Mouse (Mus musculus) heart, postnatal 14 days (tissue): ENCODE results near the gene Phc1. TPM values are rescaled to one million over a fixed set of nuclear protein-coding genes. Genes with fewer than 3 reads are reported as not detected.
"Not testable (repeated sequence)": the region's sequence is repeated elsewhere in the genome, so short reads cannot be mapped to it uniquely, and the experiment has no call there.

Experiments used
- DNase-seq, 2 experiments: peaks; one replicate each; pipeline ENCODE4 v3.0.0; 2021 to 2022
- intact Hi-C: fragments of 180-260 bp; cut with DNase I; formaldehyde crosslinking; loops from one replicate; pipeline ENCODE4 v1.15.1; 2025
- long read RNA-seq, 2 experiments: library from polyadenylated mRNA; stranded (forward); transcript quantifications; one replicate each; pipeline ENCODE4 v2.0.0; 2021
- total RNA-seq, 2 experiments: library from RNA; stranded (reverse); gene quantifications; 2 replicates each; pipeline ENCODE4 v1.2.3; 2021

Phc1 gene
- 10 to 100 TPM; 15.4 to 15.9 TPM for total RNA-seq
- long read RNA-seq, experiment 1, partial matches to known transcripts: 5 of 8 reads
- long read RNA-seq, experiment 1, other reads (novel, unspliced or antisense): 1 of 8 reads
- long read RNA-seq, experiment 2, partial matches to known transcripts: 5 of 8 reads
- long read RNA-seq, experiment 2, other reads (novel, unspliced or antisense): 1 of 8 reads

DNA sequence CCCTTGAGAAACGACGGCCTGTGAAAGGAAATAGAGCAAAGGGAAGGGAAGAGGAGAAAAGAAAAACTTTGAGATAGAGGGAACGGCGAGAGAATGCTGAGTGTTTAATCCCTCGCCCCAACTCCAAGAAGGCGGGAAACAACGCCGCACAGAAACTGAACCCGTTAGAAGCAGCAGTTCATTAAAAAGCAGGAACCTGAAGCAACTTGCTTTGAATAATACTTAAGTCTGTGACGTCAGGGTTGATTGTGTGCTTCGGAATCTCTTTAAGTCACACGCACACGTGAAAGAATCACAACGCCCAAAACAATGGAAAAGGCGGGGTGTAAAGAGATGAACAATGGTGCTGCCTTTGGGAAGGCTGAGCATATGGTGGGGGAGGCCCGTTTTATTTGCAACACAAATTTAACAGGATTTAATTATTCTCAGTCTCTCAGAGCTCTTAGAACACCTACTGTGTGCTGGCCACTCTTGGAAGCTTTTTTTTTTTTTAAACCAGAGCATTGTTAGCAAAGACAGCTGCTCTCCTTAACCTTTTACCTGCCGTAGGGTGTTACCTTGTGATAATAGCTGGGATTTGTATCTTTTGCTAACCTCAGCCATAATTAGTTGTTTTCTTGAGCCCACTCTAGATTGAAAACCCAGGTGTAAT is at the start of gene Phc1:
Gene Phc1 (minus strand): TSS at position 213 of the 652 bp plus-strand sequence.
- intact Hi-C loops: loop anchor here (5.0 kb wide), 1 partner anchor 52 kb away; no protein-coding TSS in a partner anchor
- peak; percentile 5 to 15 for DNase-seq

DNA sequence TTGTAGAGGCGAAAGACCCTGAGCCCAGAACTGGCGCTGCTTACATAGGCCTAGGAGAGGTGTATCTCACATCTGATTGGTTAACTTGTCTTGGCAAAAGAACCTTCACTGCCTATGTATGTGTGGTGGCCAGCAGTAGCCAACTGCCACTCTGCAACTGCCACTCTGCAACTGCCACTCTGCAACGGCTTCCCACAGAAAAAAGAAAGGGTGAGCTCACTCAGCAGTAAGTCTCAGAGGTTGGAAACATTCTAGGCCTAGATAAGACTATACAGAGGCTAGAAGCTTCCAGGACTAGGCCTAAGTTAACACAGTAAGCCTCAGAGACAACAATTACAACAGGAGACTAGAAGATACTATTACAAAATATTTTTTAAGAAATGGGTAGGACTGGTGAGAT is 49.6 kb upstream of the Phc1 start:
- not testable (repeated sequence) for DNase-seq
- intact Hi-C loops: loop anchor here (2.0 to 5.0 kb wide), 4 partner anchors 48 to 828 kb away; partner anchors contain the start of gene Phc1

DNA sequence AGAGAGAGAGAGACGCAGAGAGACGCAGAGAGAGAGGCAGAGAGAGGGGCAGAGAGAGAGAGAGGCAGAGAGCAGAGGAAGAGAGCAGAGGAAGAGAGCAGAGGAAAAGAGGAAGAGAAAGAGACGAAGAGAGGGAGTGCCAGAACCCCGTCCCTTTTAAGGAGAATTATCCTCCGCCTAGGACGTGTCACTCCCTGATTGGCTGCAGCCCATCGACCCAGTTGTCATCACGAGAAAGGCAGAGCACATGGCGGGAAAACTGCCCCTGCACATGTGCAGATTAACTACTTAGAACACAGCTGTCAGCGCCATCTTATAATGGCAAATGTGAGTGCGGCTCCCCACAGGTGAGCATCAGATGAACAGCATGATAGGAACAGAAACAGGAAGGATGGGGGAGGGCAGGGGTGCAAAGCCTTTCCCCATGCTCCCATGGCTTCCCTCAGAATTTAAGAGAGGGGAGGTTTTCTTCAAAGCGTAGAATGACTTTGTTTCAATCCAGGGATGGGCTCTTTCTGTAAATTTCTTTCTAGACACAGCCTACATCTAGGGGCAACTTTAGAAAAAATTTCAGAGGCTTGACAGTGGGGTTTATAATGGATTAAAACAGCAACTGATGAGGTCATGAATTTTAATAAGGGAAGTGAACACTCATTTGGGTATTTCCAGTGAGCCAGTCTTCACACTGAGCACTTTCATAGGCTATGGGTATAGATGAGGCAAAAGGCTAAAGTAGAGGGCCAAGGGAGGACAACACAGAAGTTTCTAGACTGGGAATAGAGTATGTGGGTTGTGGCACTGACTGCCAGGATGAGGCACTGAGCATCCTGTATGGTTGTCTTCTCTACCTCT is 47.0 kb upstream of the Phc1 start:
- intact Hi-C loops, DNase-seq: not testable (repeated sequence)

DNA sequence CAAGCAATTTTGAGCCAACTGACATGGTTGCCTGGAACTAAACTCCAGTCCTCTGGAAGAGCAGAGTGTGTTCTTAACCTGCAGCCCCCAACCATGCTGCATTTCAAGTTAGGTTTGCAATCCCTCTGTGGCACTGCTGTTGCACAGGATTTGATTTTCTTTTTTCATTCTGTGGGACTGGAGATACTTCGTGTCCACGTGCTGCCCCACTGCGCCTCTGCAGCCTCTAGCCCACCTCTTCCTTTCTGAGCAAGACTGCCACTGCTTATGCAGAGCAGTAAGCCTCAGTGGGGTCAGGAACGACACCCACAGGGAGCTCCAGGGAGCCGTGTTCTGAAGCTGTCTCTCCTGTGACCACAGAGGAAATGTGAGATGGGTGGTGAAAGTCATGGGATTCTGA is 45.4 kb upstream of the Phc1 start:
- intact Hi-C loops: no loop called here
- no peak for DNase-seq

DNA sequence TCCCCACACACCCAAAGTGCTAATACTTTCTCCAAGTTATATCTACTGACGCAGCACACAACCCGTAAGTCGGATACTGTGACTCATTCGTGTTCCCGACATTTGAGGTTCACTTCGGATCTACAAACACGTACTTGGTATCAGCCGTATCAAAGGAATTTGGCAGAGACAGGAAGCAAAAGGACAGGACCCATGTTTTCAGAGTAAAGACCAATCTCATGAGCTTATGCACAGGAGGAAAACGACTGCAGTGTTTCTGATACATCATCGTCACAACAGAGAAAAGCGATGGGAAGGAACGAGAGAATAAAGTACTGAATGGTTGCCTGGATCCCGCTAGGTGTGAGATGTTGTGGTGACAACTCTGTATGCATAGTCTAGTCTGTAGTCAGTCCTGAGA is 44.5 kb upstream of the Phc1 start:
- DNase-seq: no peak
- intact Hi-C loops: no loop called here

DNA sequence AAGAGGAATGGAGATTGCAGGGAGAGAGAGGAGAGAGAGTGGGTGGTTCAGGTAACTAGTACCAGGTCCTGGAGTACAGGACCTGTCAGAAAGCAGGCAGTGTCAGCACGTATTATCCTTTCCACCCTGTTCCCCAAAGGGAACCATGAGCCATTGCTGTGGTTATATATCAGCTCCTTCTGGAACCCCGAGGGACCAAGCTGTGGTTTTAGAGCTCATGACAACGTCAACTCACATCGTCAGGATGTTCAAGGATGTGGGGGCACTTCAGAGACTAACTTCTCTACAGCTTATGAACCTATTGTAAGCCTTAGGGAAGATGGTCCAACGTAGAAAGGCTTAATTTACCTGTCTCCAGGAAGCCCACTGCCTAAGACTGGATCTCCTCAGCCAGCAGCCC is 42.9 kb upstream of the Phc1 start:
- DNase-seq: no peak
- intact Hi-C loops: no loop called here

DNA sequence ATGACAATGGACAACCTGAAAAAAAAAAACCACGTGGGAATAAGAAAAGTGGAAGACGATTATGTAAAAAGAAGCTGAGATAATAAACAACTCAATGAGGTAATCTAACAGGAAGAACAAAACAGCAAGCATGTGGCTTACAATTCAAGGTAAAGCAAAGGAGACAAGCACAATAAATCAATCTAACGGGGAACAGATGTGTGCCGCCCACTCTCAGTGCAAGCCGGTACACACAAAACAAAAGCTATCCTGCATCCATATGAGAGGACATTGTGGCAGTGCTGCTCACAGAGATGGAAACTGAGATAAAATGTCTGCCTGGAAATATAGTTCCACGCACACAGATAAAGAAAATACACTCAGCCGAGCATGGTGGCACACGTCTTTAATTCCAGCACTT is 41.7 kb upstream of the Phc1 start:
- intact Hi-C loops: no loop called here
- DNase-seq: no peak

DNA sequence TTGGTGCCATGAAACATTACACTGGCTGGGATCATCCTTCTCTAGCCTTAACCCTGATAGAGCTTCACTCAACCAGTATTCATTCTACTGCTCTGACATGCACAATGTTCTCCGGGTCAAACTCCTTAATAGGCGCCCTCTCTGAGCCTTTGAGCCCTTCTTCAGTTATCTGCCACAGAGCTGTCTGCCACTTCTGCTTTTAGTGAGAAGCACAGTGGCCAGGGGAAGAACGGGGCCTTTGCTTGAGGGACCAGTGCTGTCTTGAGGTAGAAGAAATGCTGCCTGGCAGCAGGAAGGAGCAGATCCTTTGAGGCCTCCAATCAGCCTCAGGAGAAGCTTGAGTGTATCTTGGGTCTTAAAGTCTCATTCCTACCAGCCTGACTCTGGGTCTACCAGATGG is 27.9 kb upstream of the Phc1 start:
- DNase-seq: no peak
- intact Hi-C loops: no loop called here

DNA sequence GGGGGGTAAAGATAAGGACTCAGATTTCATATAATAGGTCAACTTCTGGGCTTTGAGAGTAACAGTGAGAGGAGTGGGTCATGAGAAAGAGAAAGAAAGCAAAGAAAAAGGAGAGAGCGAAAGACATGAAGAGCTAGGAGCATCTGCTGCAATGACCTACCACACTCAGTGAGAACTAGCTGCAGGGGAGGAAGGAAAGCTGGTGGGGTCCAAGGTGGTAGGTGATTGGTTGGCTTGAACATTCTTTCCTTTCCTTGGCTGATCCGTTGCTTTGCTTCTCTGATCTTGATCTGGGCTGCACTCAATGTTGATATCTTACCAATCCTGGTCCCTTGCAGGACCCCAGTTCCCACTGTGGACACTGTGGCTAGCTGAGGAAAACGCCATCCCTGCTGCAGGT is 26.6 kb upstream of the Phc1 start:
- intact Hi-C loops: no loop called here
- no peak for DNase-seq

DNA sequence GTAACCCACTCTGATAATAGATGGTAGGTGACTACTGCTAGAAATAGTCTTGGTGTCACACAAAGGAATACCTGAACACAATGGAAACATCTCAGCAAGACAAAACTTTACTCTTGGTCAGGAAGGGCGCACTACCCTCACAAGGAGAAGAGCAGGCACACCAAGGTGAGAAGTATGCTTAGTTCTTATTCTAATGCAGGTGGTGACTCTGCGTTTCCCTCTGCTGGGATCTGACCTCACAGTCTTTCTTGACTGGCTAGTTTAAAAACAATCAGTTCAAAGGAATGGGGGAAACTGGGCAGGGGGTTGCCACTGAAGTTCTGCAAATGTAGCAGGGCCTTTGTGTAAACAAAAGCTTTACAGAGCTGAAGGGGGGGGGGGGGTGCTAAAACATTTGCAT is 25.9 kb upstream of the Phc1 start:
- DNase-seq: no peak
- intact Hi-C loops: no loop called here

DNA sequence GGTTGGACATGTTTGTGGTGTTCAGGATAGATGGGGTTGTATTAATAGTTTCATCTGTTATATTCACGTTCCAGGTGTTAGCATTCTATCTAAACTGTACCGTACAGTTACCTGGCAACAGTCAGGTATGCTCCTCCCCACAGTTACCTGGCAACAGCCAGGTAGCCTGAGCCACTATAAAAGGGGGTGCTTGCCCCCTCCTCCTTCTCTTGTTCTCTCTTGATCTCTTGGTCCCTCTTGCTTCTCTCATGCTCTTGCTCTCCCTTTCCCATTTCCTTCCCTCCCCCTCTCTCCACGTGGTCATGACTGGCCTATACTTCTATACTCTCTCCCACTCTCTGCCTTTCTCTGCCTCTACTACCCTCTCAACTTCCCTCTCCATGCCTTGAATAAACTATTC is 25.3 kb upstream of the Phc1 start:
- intact Hi-C loops: no loop called here
- DNase-seq: no peak

DNA sequence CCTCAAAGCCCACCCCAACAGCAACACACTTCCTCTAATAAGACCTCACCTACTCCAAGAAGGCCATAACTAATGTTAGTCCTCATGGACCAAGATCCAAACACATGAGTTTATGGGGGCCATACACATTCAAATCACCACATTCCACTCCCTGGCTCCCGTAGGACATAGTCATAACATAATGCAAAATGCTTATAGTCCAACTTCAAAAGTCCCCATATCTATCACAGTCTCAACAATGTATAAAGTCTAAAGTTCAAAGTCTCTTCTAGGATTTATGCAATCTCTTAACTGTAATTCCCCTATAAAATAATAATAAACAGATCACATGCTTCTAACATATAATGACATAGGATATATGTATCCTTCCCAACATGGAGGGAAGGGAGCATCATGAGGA is 16.7 kb upstream of the Phc1 start:
- DNase-seq: no peak
- intact Hi-C loops: no loop called here

DNA sequence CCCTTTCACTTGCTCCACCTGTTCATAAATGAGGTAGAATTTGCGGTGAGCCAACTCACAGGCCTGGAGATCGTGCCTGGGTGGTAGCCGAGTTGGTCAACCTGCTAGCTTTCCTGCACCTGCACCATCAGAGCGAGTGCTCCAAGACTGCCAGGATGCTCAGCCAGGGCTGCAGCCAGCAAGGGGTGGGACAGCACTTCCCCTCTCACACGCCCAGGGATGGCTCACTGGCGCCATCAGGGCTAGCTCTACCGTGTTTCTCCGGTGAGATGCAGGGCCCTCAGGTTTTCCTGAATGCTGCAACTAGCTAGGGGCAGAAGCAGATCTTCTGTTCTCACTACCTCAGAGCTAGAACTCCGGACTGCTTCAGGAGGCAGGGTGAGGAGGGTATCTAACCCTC is 15.5 kb upstream of the Phc1 start:
- DNase-seq: no peak
- intact Hi-C loops: no loop called here

DNA sequence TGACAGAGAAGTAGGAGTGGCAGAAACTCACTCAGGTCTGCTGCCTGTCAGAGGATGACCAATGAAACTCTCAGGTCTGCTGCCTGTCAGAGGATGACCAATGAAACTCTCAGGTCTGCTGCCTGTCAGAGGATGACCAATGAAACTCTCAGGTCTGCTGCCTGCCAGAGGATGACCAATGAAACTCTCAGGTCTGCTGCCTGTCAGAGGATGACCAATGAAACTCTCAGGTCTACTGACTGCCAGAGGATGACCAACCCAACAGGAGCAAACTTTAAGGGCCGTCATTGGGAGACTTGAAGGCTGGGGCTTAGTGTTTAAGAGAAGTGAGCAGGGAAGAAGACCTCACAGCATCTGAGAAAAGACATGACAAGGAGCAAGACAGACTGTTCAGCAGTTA is 7.0 kb upstream of the Phc1 start:
- intact Hi-C loops: not testable (repeated sequence)

DNA sequence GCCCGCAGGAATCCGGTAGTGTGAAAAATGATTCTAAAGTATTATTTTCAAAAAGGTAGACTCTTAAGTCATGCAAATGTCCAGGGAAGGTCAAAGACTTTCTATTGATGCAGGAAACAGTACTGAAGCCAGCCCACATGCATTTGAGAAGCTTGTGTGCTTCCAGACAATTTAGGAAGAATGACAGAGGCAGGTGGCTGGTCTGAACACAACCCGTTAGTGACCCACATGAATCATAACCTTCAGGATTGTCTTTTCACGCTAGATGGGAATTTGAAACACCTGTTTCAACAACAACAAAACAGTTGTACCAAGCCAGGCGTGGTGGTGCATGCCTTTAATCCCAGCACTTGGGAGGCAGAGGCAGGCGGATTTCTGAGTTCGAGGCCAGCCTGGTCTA is 6.0 kb upstream of the Phc1 start:
- no peak for DNase-seq
- intact Hi-C loops: no loop called here

More for the DNA sequence above, 7.0 kb upstream of the Phc1 start:
- DNase-seq: not testable (repeated sequence)

DNA sequence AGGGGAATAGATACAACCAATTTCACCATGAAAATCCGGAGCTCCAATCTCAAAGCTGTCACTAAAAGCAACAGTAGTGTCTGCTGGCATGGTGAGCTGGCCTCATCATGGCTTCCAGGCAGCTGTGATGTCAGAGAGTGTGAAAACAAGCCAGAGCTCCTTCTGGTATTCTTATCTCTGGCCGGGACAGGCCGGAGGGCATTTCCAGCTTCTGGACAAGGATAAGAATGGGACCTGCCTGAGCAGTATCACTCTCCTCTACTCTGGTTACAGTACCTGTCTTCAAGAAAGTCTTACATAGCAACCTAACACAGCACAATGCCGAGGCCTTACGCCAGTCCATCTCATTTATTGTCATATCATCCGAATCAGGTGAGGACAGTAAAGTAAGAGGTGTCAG is 5.4 kb upstream of the Phc1 start:
- DNase-seq: no peak
- intact Hi-C loops: no loop called here

DNA sequence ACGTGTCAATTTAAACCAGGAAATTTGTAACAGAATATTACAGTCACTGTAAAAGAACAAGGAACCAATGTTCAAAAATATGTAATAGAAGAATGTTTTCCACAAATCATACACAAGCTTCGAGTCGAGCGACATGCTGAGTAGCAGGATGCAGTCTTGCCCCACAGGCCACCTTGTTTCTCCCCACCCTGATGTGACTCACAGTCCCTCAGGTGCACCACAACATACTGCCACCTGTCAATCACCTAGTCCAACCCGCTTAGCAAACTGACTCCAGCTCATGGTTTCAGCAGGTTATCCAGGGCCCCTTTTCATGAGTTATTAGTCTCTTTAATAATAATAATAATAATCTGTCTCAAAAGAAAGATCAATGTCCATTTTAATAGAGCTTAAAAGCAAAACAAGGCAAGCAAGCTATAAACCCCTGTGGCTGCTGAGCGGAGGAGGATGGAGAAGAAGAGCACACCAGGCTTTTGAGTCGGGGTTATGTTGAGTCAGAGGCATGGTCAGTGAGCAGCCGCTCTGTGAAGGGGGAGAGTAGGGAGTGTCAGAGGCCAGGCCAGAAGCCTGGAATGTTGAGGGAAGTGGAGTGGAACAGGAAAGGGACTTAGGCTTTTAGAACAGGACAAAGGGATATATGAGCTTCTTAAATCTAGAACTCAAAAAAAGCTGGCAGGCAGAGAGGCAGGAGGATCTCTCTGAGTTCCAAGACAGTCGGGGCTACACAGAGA is 4.2 kb upstream of the Phc1 start:
- no peak for DNase-seq
- intact Hi-C loops: loop anchor here (5.0 kb wide), 1 partner anchor 48 kb away; no protein-coding TSS in a partner anchor

DNA sequence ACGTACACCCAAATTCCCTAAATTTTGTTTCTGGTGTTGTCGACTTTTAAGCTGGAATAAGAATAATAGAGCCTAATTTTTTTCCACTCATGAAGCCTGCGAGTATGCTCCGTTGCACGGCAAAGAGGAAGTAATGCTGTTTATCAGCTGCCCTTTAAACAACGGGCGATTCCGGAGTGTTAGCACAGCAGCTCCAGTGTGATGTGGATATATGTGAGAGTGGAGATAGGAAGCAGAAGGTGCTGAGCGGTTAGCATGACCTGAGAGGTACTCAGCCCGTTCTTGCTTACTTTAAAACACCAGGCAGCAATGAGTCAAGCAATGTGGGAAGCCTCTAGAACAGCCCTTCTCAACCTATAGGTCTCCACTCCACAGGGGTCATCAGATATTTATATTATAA is 3.4 kb upstream of the Phc1 start:
- no peak for DNase-seq
- intact Hi-C loops: loop anchor here (5.0 kb wide), 1 partner anchor 49 kb away; no protein-coding TSS in a partner anchor

DNA sequence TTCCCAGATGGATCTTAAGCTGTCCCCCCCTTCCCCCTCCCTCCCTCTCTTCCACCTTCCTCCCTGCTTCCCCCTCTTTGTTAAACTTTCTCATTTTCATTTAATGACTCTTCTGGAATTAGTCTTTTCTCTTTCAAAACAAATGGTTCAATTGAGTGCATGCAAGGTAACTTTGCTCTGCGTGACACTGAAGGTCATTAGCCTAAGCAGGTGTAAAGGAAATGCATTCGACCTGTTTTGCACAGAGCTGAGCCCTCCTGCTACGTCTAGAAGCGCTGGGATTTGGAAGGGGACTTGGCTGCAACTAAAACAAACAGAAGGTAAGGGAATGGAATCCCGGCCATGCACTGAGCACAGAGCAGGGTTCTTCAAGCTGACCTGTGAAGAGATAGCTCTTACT is 1.8 kb upstream of the Phc1 start:
- intact Hi-C loops: loop anchor here (5.0 kb wide), 1 partner anchor 50 kb away; no protein-coding TSS in a partner anchor

DNA sequence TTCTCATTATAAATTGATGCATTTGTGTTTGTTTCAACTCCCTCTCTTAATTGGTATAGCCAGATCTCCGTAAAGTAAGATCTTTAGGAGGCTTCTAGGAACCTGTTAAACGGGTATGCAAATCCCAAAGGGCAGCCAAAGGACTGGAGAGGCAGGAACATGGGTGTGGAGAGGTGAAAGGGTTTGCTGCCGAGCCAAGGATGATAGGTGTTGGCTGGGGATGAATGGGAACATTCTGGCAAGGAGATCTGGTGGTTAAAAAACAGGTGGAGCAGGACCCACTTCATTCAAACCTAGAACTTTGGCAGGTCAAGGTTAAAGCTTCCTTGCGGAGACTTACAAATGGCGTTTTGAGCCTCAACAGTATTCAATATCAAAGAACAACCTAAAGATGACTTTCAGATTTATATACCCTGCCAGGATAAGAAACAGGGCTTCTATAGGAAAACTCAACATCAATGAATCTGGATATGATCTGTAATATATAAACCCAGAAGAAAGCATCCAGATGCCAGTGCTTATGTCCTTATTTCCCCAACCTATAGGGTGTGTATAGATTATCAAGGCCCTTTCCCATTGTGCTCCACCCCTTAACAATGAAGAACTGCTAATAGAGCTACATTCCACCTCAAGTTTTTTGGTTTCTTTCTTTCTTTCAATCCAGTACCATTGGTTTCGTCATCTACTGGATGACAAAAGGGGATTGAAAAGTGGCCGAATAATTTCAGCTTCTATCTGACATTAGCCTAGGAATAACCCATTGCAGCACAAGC is 863 bp upstream of the Phc1 start:
- intact Hi-C loops: loop anchor here (5.0 kb wide), 1 partner anchor 51 kb away; no protein-coding TSS in a partner anchor
- no peak for DNase-seq

More for the DNA sequence above, 1.8 kb upstream of the Phc1 start:
- no peak for DNase-seq
